Mouse (Mus musculus) intestine, embryonic 15.5 days (tissue): ENCODE results near the gene Gm10717. TPM values are rescaled to one million over a fixed set of nuclear protein-coding genes. Genes with fewer than 3 reads are reported as not detected.
A peak's percentile ranks its signal among the peaks of the same experiment; 100 is the strongest.
"Not testable (repeated sequence)": the region's sequence is repeated elsewhere in the genome, so short reads cannot be mapped to it uniquely, and the experiment has no call there.

ENCODE experiments used
- ATAC-seq: fragments of 200-750 bp; cut with Nextera tagmentation; 2 replicates; pipeline ENCODE4 v1.8.0; 2017; ENCODE audit warnings: moderate TSS enrichment, moderate library complexity
- H3K27ac ChIP-seq: fragments of 300-500 bp; sonication (generic); 2 replicates; pipeline ENCODE4 v1.5.1; 2015; ENCODE audit warnings: mild to moderate bottlenecking, inconsistent platforms
- H3K27me3 ChIP-seq: fragments of 300-500 bp; sonication (generic); replicated peaks from 2 replicates; pipeline ENCODE4 v1.6.1; 2015; ENCODE audit warnings: inconsistent platforms
- H3K36me3 ChIP-seq: fragments of 300-500 bp; sonication (generic); 2 replicates; pipeline ENCODE4 v1.6.1; 2015; ENCODE audit warnings: inconsistent platforms
- H3K4me1 ChIP-seq: fragments of 300-500 bp; sonication (generic); replicated peaks from 2 replicates; pipeline ENCODE4 v1.6.1; 2015; ENCODE audit warnings: inconsistent platforms
- H3K4me2 ChIP-seq: fragments of 300-500 bp; sonication (generic); replicated peaks from 2 replicates; pipeline ENCODE4 v1.6.1; 2015; ENCODE audit warnings: mild to moderate bottlenecking, inconsistent platforms
- H3K4me3 ChIP-seq: fragments of 300-500 bp; sonication (generic); replicated peaks from 2 replicates; pipeline ENCODE4 v1.5.1; 2015; ENCODE audit warnings: inconsistent platforms
- H3K9ac ChIP-seq: fragments of 300-500 bp; sonication (generic); 2 replicates; pipeline ENCODE4 v1.6.1; 2015; ENCODE audit warnings: inconsistent platforms
- H3K9me3 ChIP-seq: fragments of 300-500 bp; sonication (generic); 2 replicates; pipeline ENCODE4 v1.6.1; 2016; ENCODE audit warnings: inconsistent platforms
- WGBS: fragments of 180-500 bp; shearing (Covaris S2); methylation state at CpG from one replicate; pipeline ENCODE4 v1.1.7; 2015; 5-methylcytosine and 5-hydroxymethylcytosine counted together
- polyA plus RNA-seq: library from polyadenylated mRNA; unstranded; fragments of >200 nt; fragmentation: Nextera tagmentation; extraction: Ambion mirVana; gene quantifications from 2 replicates; pipeline ENCODE4 v1.2.1, GENCODE M21; 2015

Gm10717 gene
- polyA plus RNA-seq, 1 experiment from 2014 or later = not detected

- not testable (repeated sequence) for H3K27ac ChIP-seq, H3K27me3 ChIP-seq, H3K9me3 ChIP-seq, H3K4me1 ChIP-seq, ATAC-seq, H3K36me3 ChIP-seq, H3K9ac ChIP-seq, H3K4me2 ChIP-seq, H3K4me3 ChIP-seq
- WGBS = 73% methylated on average over 6 of the region's 6 CpGs
Measured at GRCm38 (mm10) chr9:3015896-3016295, 9.3 kb upstream of the Gm10717 start.

GRCm38 (mm10) chr9:3017108-3017507, 8.1 kb upstream of the Gm10717 start, which contains the start of gene Gm10719:
Gene Gm10719, plus strand, starts transcription at chr9:3017408.
- ATAC-seq, H3K9ac ChIP-seq, H3K4me1 ChIP-seq, H3K36me3 ChIP-seq, H3K4me2 ChIP-seq, H3K4me3 ChIP-seq, H3K9me3 ChIP-seq, H3K27ac ChIP-seq, H3K27me3 ChIP-seq: not testable (repeated sequence)
- 89% methylated on average over 1 of the region's 9 CpGs for WGBS

DNA sequence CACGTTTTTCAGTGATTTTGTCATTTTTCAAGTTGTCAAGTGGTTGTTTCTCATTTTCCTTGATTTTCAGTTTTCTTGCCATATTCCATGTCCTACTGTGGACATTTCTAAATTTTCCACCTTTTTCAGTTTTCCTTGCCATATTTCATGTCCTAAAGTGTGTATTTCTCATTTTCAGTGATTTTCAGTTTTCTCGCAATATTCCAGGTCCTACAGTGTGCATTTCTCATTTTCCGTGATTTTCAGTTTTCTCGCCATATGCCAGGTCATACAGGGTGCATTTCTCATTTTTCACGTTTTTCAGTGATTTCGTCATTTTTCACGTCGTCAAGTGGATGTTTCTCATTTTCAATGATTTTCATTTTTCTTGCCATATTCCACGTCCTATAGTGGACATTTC, 6.3 kb upstream of the Gm10717 start:
- not testable (repeated sequence) for H3K27me3 ChIP-seq, H3K36me3 ChIP-seq, H3K4me2 ChIP-seq, H3K4me3 ChIP-seq, H3K9me3 ChIP-seq, H3K4me1 ChIP-seq, ATAC-seq, H3K27ac ChIP-seq, H3K9ac ChIP-seq
- WGBS = 61% methylated on average over 9 of the region's 9 CpGs

- H3K4me2 ChIP-seq, H3K27ac ChIP-seq, H3K27me3 ChIP-seq, H3K4me3 ChIP-seq, H3K9ac ChIP-seq, H3K36me3 ChIP-seq, H3K9me3 ChIP-seq, H3K4me1 ChIP-seq: not testable (repeated sequence)
- peak; percentile 71; the same call in 1 of the 2 replicates for ATAC-seq
- 78% methylated on average over 17 of the region's 19 CpGs for WGBS
Measured at GRCm38 (mm10) chr9:3019835-3020727, 5.1 kb upstream of the Gm10717 start.

GRCm38 (mm10) chr9:3022316-3023008, 2.8 kb upstream of the Gm10717 start:
- WGBS = 75% methylated on average over 11 of the region's 13 CpGs

DNA sequence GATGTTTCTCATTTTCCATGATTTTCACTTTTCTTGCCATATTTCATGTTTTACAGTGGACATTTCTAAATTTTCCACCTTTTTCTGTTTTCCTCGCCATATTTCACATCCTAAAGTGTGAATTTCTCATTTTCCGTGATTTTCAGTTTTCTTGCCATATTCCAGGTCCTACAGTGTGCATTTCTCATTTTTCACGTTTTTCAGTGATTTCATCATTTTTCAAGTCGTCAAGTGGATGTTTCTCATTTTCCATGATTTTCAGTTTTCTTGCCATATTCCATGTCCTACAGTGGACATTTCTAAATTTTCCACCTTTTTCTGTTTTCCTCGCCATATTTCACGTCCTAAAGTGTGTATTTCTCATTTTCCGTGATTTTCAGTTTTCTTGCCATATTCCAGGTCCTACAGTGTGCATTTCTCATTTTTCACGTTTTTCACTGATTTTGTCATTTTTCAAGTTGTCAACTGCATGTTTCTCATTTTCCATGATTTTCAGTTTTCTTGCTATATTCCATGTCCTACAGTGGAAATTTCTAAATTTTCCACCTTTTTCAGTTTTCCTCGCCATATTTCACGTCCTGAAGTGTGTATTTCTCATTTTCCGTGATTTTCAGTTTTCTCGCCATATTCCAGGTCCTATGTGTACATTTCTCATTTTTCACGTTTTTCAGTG, 1.8 kb upstream of the Gm10717 start, which contains the start of gene Gm10718:
Gm10718 (plus strand) TSS at position 236 of the 673 bp plus-strand sequence.
- ATAC-seq, H3K27ac ChIP-seq, H3K9me3 ChIP-seq, H3K9ac ChIP-seq, H3K36me3 ChIP-seq, H3K4me2 ChIP-seq, H3K4me3 ChIP-seq, H3K4me1 ChIP-seq, H3K27me3 ChIP-seq: not testable (repeated sequence)
- WGBS = 74% methylated on average over 12 of the region's 13 CpGs

More at GRCm38 (mm10) chr9:3022316-3023008, 2.8 kb upstream of the Gm10717 start:
- not testable (repeated sequence) for H3K9ac ChIP-seq, H3K27me3 ChIP-seq, H3K4me1 ChIP-seq, ATAC-seq, H3K36me3 ChIP-seq, H3K27ac ChIP-seq, H3K9me3 ChIP-seq, H3K4me2 ChIP-seq, H3K4me3 ChIP-seq

DNA sequence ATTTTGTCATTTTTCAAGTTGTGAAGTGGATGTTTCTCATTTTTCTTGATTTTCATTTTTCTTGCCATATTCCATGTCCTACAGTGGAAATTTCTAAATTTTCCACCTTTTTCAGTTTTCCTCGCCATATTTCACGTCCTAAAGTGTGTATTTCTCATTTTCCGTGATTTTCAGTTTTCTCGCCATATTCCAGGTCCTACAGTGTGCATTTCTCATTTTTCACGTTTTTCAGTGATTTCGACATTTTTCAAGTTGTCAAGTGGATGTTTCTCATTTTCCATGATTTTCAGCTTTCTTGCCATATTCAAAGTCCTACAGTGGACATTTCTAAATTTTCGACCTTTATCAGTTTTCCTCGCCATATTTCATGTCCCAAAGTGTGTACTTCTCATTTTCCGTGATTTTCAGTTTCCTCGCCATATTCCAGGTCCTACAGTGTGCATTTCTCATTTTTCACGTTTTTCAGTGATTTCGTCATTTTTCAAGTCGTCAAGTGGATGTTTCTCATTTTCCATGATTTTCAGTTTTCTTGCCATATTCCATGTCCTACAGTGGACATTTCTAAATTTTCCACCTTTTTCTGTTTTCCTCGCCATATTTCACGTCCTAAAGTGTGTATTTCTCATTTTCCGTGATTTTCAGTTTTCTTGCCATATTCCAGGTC, 1.1 kb upstream of the Gm10717 start:
- 78% methylated on average over 16 of the region's 16 CpGs for WGBS
- not testable (repeated sequence) for H3K4me1 ChIP-seq, H3K9me3 ChIP-seq, H3K27me3 ChIP-seq, H3K36me3 ChIP-seq, H3K4me3 ChIP-seq, H3K27ac ChIP-seq, H3K9ac ChIP-seq, ATAC-seq, H3K4me2 ChIP-seq

GRCm38 (mm10) chr9:3025653-3026052, 436 bp downstream of the Gm10717 start:
- H3K9ac ChIP-seq, ATAC-seq, H3K9me3 ChIP-seq, H3K4me2 ChIP-seq, H3K36me3 ChIP-seq, H3K4me1 ChIP-seq, H3K4me3 ChIP-seq, H3K27me3 ChIP-seq, H3K27ac ChIP-seq: not testable (repeated sequence)
- WGBS = 72% methylated on average over 5 of the region's 6 CpGs

- not testable (repeated sequence) for H3K9me3 ChIP-seq, H3K36me3 ChIP-seq, ATAC-seq, H3K27ac ChIP-seq, H3K9ac ChIP-seq, H3K27me3 ChIP-seq, H3K4me3 ChIP-seq, H3K4me2 ChIP-seq, H3K4me1 ChIP-seq
- WGBS = 73% methylated on average over 5 of the region's 5 CpGs
Measured at GRCm38 (mm10) chr9:3026136-3026535, 919 bp downstream of the Gm10717 start.

DNA sequence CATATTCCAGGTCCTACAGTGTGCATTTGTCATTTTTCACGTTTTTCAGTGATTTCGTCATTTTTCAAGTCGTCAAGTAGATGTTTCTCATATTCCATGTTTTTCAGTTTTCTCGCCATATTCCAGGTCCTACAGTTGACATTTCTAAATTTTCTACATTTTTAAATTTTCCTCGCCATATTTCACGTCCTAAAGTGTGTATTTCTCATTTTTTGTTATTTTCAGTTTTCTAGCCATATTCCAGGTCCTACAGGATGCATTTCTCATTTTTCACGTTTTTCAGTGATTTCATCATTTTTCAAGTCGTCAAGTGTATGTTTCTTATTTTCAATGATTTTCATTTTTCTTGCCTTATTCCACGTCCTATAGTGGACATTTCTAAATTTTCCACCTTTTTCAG, 1.5 kb downstream of the Gm10717 start:
- H3K9ac ChIP-seq, H3K36me3 ChIP-seq, H3K9me3 ChIP-seq, H3K4me1 ChIP-seq, ATAC-seq, H3K4me3 ChIP-seq, H3K27me3 ChIP-seq, H3K4me2 ChIP-seq, H3K27ac ChIP-seq: not testable (repeated sequence)
- WGBS = 66% methylated on average over 9 of the region's 9 CpGs

DNA sequence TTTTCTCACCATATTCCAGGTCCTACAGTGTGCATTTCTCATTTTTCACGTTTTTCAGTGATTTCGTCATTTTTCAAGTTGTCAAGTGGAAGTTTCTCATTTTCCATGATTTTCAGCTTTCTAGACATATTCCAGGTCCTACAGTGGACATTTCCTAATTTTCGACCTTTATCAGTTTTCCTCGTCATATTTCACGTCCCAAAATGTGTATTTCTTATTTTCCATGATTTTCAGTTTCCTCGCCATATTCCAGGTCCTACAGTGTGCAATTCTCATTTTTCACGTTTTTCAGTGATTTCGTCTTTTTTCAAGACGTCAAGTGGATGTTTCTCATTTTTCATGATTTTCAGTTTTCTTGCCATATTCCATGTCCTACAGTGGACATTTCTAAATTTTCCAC, 2.0 kb downstream of the Gm10717 start:
- not testable (repeated sequence) for H3K36me3 ChIP-seq, H3K27me3 ChIP-seq, H3K4me1 ChIP-seq, ATAC-seq, H3K9ac ChIP-seq, H3K27ac ChIP-seq, H3K9me3 ChIP-seq, H3K4me2 ChIP-seq, H3K4me3 ChIP-seq
- 69% methylated on average over 9 of the region's 9 CpGs for WGBS
